Mouse (Mus musculus) liver, embryonic 16.5 days (tissue): ENCODE measurements at regions not wholly inside any gene's neighbourhood (a gene's known extent, or its start where the extent isn't known, plus 50 kb on each side); places are given as distances from the start of the nearest gene placed in this dataset.

Source experiments
- ATAC-seq: fragments of 200-750 bp; cut with Nextera tagmentation; 2 replicates; pipeline ENCODE4 v1.8.0; 2017; ENCODE audit warnings: low read depth, mild to moderate bottlenecking, moderate number of reproducible peaks, moderate library complexity
- H3K27ac ChIP-seq: fragments of 300-500 bp; sonication (generic); 2 replicates; pipeline ENCODE4 v1.5.1; 2014; ENCODE audit warnings: mild to moderate bottlenecking, low read length
- H3K27me3 ChIP-seq: fragments of 300-500 bp; sonication (generic); 2 replicates; pipeline ENCODE4 v1.6.1; 2014; ENCODE audit warnings: low read depth, low read length, mixed read lengths; ENCODE audit not compliant: control insufficient read depth, insufficient read depth
- H3K36me3 ChIP-seq: fragments of 300-500 bp; sonication (generic); 2 replicates; pipeline ENCODE4 v1.6.1; 2014; ENCODE audit warnings: mild to moderate bottlenecking; ENCODE audit not compliant: control insufficient read depth, insufficient read depth
- H3K4me1 ChIP-seq: fragments of 300-500 bp; sonication (generic); 2 replicates; pipeline ENCODE4 v1.6.1; 2014; ENCODE audit warnings: low read depth, low read length, mixed read lengths; ENCODE audit not compliant: control insufficient read depth
- H3K4me2 ChIP-seq: fragments of 300-500 bp; sonication (generic); 2 replicates; pipeline ENCODE4 v1.6.1; 2014; ENCODE audit warnings: low read depth, low read length, mixed read lengths
- H3K4me3 ChIP-seq: fragments of 300-500 bp; sonication (generic); 2 replicates; pipeline ENCODE4 v1.5.1; 2014; ENCODE audit warnings: low read depth, mild to moderate bottlenecking, low read length
- H3K9ac ChIP-seq: fragments of 300-500 bp; sonication (generic); 2 replicates; pipeline ENCODE4 v1.6.1; 2014; ENCODE audit warnings: low read depth, low read length
- H3K9me3 ChIP-seq: fragments of 300-500 bp; sonication (generic); replicated peaks from 2 replicates; pipeline ENCODE4 v1.6.1; 2016; ENCODE audit warnings: low read length; ENCODE audit not compliant: control insufficient read depth
- WGBS: fragments of 180-500 bp; shearing (Covaris S2); extraction: QIAGEN DNeasy Blood & Tissue Kit; methylation state at CpG from one replicate; pipeline ENCODE4 v1.1.7; 2014; ENCODE audit not compliant: insufficient replicate concordance; 5-methylcytosine and 5-hydroxymethylcytosine counted together

DNA sequence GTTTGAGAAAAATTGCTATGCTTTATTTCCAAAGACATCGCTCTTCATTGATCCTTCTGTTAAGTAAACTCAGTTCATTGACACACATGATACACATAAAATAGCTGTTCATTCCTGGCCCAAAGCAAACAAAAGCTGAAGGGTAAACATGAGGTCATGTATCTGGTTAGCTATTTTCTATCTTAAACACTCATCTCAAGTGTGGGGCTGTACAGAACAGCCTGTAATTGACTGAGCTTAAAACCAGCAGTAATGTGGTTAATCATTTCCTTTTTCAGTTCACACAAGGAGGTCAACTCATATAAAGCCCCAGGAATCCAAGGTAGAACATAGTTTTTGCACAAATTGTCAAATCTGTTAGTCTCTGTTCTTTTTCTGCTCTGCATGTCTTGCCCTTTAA is 94.5 kb downstream of the Cldn17 start:
- Histone ChIP-seq H3K4me3 (no peak overlapping the region), H3K27ac (no peak overlapping the region), H3K9ac (no peak overlapping the region), H3K9me3 (no peaks in the 10 kb centered on the region), H3K4me2 (no peak overlapping the region), H3K27me3 (no peaks in the 10 kb centered on the region), H3K4me1 (no peaks in the 10 kb centered on the region), H3K36me3 (no peaks in the 10 kb centered on the region)
- ATAC-seq = peak; percentile 70
- WGBS = 71% methylated on average over 1 of the region's 1 CpGs

DNA sequence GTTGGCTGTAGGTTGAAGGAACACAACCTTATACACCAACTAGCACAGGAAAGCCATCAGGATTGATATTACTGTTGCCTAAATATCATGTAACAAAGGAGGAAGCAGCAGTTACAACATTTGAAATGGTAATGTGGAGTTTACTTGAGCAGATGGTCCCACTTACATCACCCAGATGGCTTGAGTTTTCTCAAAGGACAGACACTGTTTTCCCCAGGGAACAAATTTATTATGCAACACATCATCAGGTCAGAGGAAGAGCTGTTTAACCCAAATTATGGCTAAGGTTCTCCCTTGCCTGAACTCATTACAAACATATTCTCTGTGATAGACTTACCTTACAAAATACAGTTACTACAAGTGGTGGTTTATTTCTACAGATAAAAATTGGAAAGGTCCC is 98.6 kb downstream of the Cldn17 start:
- Histone ChIP-seq H3K4me1 (no peaks in the 10 kb centered on the region), H3K4me3 (no peak overlapping the region), H3K9me3 (no peaks in the 10 kb centered on the region), H3K36me3 (no peaks in the 10 kb centered on the region), H3K9ac (no peak overlapping the region), H3K4me2 (no peak overlapping the region), H3K27ac (no peak overlapping the region), H3K27me3 (no peaks in the 10 kb centered on the region)
- ATAC-seq = no peak

DNA sequence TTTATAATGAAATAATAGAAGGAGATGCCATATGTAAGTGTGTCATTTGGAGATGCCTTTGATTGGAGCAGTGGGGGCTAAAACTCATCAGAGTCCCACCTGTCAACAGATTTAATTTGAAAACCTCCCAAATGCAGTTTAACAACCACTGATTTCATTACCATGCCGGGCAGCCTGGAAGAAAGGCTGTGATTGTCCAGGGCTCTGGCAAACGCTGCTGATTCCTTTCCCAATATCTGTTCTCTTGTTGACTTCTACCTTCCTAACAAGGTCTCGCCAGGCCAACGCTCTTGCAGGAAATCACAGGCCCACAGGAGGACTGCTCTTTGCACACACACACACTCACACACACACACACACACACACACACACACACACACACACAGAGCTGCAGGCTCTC is 102.4 kb downstream of the Cldn17 start:
- 63% methylated on average over 4 of the region's 4 CpGs for WGBS
- ATAC-seq = no peak
- H3K36me3 ChIP-seq = no peaks in the 10 kb centered on the region

DNA sequence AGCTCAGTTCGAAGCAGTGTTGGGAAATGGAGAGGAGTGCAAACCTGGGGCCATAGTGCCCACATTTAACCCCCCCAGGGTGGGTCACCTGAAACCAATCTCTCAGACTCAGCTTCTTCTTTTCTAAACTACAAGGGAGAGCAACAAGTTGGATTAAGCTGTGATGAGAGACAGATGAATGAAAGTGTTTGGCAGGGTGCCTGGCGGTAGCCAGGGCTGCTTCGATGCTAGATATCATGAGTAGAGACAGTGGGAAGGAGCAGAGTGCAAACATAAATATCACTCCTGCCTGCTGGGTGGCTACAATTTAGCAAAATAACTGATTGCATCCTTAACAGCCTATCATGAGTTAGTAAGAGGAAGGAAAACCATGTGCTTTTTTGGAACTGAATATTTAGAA is 106.9 kb downstream of the Cldn17 start:
- Histone ChIP-seq H3K27ac (no peak overlapping the region), H3K9me3 (no peaks in the 10 kb centered on the region), H3K9ac (no peak overlapping the region), H3K27me3 (no peaks in the 10 kb centered on the region), H3K36me3 (no peaks in the 10 kb centered on the region), H3K4me2 (no peak overlapping the region), H3K4me3 (no peak overlapping the region), H3K4me1 (no peaks in the 10 kb centered on the region)
- WGBS = 55% methylated on average over 3 of the region's 3 CpGs
- no peak for ATAC-seq

More for the DNA sequence above, 102.4 kb downstream of the Cldn17 start:
- H3K4me1 ChIP-seq = no peaks in the 10 kb centered on the region
- H3K4me2 ChIP-seq = no peak overlapping the region
- no peaks in the 10 kb centered on the region for H3K9me3 ChIP-seq
- H3K9ac ChIP-seq = no peak overlapping the region
- no peak overlapping the region for H3K27ac ChIP-seq
- H3K4me3 ChIP-seq = no peak overlapping the region
- no peaks in the 10 kb centered on the region for H3K27me3 ChIP-seq

DNA sequence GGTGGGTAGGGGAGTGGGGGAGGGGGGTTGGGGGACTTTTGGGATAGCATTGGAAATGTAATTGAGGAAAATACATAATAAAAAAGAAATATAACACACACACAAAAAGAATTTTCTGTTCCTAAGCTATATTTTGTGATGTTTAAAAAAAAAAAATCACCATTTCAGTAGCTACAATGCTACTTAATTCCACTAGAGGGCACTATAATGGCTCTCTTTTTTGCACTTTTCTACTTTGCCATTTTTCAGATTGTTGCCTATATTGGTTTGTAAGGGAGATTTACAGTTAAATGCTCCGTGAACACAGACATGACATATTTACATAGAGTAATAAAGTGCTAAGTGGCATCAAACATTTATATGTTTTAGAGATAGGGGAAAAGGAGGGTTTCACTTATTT is 102.7 kb upstream of the Grik1 start:
- Histone ChIP-seq H3K4me1 (no peaks in the 10 kb centered on the region), H3K36me3 (no peaks in the 10 kb centered on the region), H3K27ac (no peak overlapping the region), H3K9me3 (no peaks in the 10 kb centered on the region), H3K4me3 (no peak overlapping the region), H3K4me2 (no peak overlapping the region), H3K9ac (no peak overlapping the region), H3K27me3 (no peaks in the 10 kb centered on the region)
- 15% methylated on average over 1 of the region's 1 CpGs for WGBS
- ATAC-seq = no peak

DNA sequence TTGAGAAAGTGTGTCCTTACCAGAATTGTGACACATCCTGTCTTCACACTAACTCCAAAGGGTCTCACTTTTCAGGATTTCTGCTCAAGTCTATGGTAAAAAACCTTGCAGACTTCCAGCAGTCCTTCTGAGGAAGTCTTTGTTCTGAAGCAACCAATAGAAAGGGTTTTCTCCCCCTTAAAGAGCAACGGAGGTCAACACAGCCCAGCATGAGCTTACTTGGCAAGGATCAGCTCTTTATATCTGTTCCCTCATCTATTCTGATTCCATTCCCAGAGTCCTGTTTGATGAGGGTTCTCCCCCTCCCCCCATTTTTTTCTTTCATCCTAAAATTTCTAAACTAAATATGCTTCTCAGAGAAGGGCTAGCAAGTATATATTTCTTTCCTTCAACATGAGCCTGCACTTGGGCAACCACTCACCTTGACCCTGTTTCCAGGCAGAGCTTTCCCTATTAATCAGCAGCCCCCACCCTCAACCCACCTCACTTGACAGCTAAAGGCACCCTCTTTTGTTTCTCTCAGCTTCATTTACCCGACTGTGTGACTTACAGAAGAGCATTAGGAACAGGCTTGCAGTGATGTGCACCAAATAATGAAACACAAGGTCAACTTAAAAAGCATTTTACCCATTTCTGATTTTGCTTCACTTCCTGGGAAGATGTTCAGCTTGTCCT is 91.7 kb upstream of the Grik1 start:
- Histone ChIP-seq H3K4me1 (no peaks in the 10 kb centered on the region), H3K27ac (no peak overlapping the region), H3K4me3 (no peak overlapping the region), H3K9me3 (no peaks in the 10 kb centered on the region), H3K9ac (no peak overlapping the region), H3K27me3 (no peaks in the 10 kb centered on the region), H3K36me3 (no peaks in the 10 kb centered on the region), H3K4me2 (no peak overlapping the region)
- WGBS = 7% methylated on average over 2 of the region's 2 CpGs
- no peak for ATAC-seq

DNA sequence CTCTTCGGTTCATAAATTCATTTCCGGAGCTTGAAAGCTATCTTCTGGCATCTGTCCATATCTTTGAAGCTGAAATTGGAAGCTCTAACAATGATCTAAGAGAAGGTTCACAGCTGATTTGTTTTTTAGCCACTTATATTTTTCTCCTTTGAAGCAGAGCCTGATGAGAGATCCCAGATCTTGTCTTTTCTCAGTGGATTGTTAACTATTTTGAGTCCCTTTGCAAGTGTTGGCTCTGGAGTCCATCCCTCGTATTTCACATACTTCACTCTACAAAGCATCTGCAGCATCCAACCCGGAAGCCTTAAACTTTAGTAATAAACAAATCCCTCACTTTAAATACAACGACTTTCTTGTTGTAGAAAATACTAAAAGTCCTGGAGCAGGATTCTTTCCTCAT is 85.6 kb upstream of the Grik1 start:
- Histone ChIP-seq H3K9ac (no peak overlapping the region), H3K9me3 (no peaks in the 10 kb centered on the region), H3K4me2 (no peak overlapping the region), H3K4me1 (no peaks in the 10 kb centered on the region), H3K36me3 (no peaks in the 10 kb centered on the region), H3K27me3 (no peaks in the 10 kb centered on the region), H3K27ac (no peak overlapping the region), H3K4me3 (no peak overlapping the region)
- no peak for ATAC-seq
- 54% methylated on average over 5 of the region's 5 CpGs for WGBS

DNA sequence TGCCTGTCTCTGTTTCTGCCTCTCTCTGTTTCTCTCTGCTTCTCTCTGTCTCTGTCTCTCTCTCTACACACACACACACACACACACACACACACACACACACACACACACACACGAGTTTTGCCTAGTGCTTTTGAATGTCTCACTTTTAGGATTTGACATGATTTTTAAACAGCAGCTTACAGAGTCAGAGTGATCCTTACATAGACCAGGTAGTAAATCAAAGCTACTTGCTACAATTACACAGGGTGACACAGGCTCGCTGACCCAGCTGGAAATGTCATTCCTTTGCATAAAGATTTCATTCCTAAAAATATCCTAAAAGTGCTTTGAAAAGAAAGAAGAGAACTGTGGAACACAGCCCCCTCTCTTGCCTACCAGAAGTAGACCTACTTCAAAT is 84.5 kb upstream of the Grik1 start:
- Histone ChIP-seq H3K36me3 (no peaks in the 10 kb centered on the region), H3K27me3 (no peaks in the 10 kb centered on the region), H3K27ac (no peak overlapping the region), H3K4me1 (no peaks in the 10 kb centered on the region), H3K4me2 (no peak overlapping the region), H3K4me3 (no peak overlapping the region), H3K9ac (no peak overlapping the region), H3K9me3 (no peaks in the 10 kb centered on the region)
- 24% methylated on average over 2 of the region's 2 CpGs for WGBS
- no peak for ATAC-seq

DNA sequence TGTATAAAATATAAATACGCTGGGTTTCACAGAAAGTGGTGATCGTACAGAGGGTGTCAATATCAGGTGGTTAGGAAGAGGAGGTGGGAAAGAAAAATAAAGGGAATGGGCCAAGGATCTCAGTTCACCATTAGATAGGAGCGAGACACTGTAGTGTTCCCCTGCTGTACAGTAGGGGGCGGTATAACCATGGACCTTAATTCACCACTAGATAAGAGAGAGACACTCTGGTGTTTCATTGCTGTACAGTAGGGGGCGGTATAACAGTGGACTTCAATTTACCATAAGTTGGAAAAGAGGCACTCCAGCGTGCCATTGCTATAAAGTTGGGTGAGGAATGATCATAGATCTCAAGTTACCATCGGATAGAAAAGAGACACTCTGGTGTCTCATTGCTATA is 82.0 kb upstream of the Grik1 start:
- 36% methylated on average over 7 of the region's 7 CpGs for WGBS
- no peak for ATAC-seq
- no peaks in the 10 kb centered on the region for H3K4me1 ChIP-seq

More for the DNA sequence above, 82.0 kb upstream of the Grik1 start:
- H3K36me3 ChIP-seq = no peaks in the 10 kb centered on the region
- no peak overlapping the region for H3K4me2 ChIP-seq
- no peaks in the 10 kb centered on the region for H3K9me3 ChIP-seq
- H3K4me3 ChIP-seq = no peak overlapping the region
- no peaks in the 10 kb centered on the region for H3K27me3 ChIP-seq
- no peak overlapping the region for H3K9ac ChIP-seq
- no peak overlapping the region for H3K27ac ChIP-seq
